Mouse (Mus musculus) midbrain, embryonic 16.5 days (tissue): Measurements from ENCODE around the gene Zfp575. TPM values are rescaled to one million over a fixed set of nuclear protein-coding genes. Genes with fewer than 3 reads are reported as not detected.

ENCODE experiments used
- ATAC-seq: fragments of 200-750 bp; cut with Nextera tagmentation; 2 replicates; pipeline ENCODE4 v1.8.0; 2017; ENCODE audit warnings: moderate TSS enrichment
- H3K27ac ChIP-seq: fragments of 300-500 bp; sonication (generic); 2 replicates; pipeline ENCODE4 v1.5.1; 2014; ENCODE audit warnings: mild to moderate bottlenecking, low read length, mixed read lengths
- H3K27me3 ChIP-seq: fragments of 300-500 bp; sonication (generic); 2 replicates; pipeline ENCODE4 v1.6.1; 2014; ENCODE audit warnings: low read depth, low read length, mixed read lengths; ENCODE audit not compliant: control insufficient read depth, insufficient read depth
- H3K36me3 ChIP-seq: fragments of 300-500 bp; sonication (generic); 2 replicates; pipeline ENCODE4 v1.6.1; 2014; ENCODE audit warnings: mild to moderate bottlenecking, low read length, moderate library complexity, mixed read lengths; ENCODE audit not compliant: control insufficient read depth, insufficient read depth
- H3K4me1 ChIP-seq: fragments of 300-500 bp; sonication (generic); 2 replicates; pipeline ENCODE4 v1.6.1; 2014; ENCODE audit warnings: mild to moderate bottlenecking, low read length, mixed read lengths; ENCODE audit not compliant: control insufficient read depth, insufficient read depth
- H3K4me2 ChIP-seq: fragments of 300-500 bp; sonication (generic); 2 replicates; pipeline ENCODE4 v1.6.1; 2014; ENCODE audit warnings: mild to moderate bottlenecking, low read length, mixed read lengths
- H3K4me3 ChIP-seq: fragments of 300-500 bp; sonication (generic); 2 replicates; pipeline ENCODE4 v1.5.1; 2014; ENCODE audit warnings: low read depth, mild to moderate bottlenecking, low read length, moderate library complexity, mixed read lengths
- H3K9ac ChIP-seq: fragments of 300-500 bp; sonication (generic); 2 replicates; pipeline ENCODE4 v1.6.1; 2014; ENCODE audit warnings: low read depth, low read length, mixed read lengths
- H3K9me3 ChIP-seq: fragments of 300-500 bp; sonication (generic); replicated peaks from 2 replicates; pipeline ENCODE4 v1.6.1; 2014; ENCODE audit warnings: mild to moderate bottlenecking, low read length, mixed read lengths; ENCODE audit not compliant: control insufficient read depth, poor library complexity, severe bottlenecking
- WGBS: fragments of 180-500 bp; shearing (Covaris S2); extraction: QIAGEN DNeasy Blood & Tissue Kit; methylation state at CpG from one replicate; pipeline ENCODE4 v1.1.7; 2014; 5-methylcytosine and 5-hydroxymethylcytosine counted together
- polyA plus RNA-seq: library from polyadenylated mRNA; unstranded; fragments of >200 nt; fragmentation: Nextera tagmentation; extraction: Ambion mirVana; gene quantifications from 2 replicates; pipeline ENCODE4 v1.2.1, GENCODE M21; 2015

The Zfp575 gene
- polyA plus RNA-seq, 1 experiment from 2014 or later = 20.9 TPM

DNA sequence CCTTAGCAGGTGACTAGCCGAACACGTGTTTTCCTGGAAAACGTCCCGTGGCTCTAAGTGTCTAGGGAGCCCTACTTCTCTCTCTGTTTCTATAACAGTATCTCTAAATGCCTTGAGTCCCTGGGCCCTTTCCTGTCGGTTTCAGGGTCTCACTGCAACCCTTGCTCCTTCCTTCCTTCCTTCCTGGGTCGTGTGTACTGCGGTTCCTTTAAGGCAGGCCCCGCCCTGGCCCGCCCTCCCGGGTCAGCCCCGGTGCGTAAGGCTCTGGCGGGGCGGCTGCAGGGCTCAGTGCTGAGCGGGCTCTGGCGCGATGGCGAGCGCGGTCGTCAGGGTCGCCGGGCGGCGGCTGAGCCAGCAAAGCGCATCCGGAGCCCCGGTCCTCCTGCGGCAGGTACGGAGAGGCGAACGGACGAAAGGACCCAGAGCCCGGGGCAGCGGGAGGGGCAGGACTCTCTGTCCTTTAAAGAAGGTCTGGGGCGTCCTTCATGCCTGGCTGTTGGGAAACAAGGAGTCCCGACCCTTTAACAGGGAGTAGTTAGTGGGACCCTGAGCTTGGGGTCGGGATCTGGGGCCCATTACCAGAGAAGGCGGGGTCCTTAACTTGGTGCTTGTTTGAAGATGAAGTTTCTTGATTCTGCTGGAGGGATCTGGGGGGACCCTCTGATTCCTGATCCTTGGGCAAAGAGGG, 6.3 kb upstream of the Zfp575 start:
- ATAC-seq = peak; percentile 86
- H3K4me2 ChIP-seq = peak overlapping the region; percentile 78
- WGBS = 2% methylated on average over 38 of the region's 39 CpGs
- peak overlapping the region; percentile 72 for H3K4me3 ChIP-seq
- H3K27me3 ChIP-seq = peaks cover 5% of the 10 kb centered on the region; the same call in 1 of the 2 replicates
- H3K27ac ChIP-seq = no peak overlapping the region
- peaks cover 19% of the 10 kb centered on the region for H3K4me1 ChIP-seq
- no peaks in the 10 kb centered on the region for H3K9me3 ChIP-seq
- H3K9ac ChIP-seq = peak overlapping the region; percentile 86
- H3K36me3 ChIP-seq = no peaks in the 10 kb centered on the region

DNA sequence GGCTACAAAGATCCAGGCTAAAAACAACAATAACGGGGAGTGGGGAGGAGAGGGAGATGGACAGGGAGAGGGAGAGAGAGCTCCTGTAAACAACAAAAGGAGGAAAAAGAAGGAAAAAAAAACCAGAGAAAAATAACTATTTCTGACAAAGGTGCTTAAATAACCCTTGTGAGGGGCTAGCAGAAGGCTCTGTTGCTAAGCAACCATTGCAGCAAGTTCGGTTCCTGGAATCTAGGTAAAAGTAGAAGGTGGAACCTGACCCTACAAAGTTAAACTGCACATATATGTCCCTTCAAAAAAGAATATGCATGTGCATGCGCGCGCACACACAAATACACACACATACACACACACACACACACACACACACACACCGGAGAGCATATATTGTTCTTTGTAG, 5.3 kb upstream of the Zfp575 start:
- Histone ChIP-seq H3K27ac (peak overlapping the region; percentile 54; the same call in 1 of the 2 replicates), H3K4me3 (no peak overlapping the region), H3K9me3 (no peaks in the 10 kb centered on the region), H3K27me3 (peaks cover 5% of the 10 kb centered on the region; the same call in 1 of the 2 replicates), H3K4me1 (peaks cover 20% of the 10 kb centered on the region), H3K36me3 (no peaks in the 10 kb centered on the region), H3K9ac (no peak overlapping the region), H3K4me2 (peak overlapping the region; percentile 11)
- WGBS = 74% methylated on average over 6 of the region's 6 CpGs
- ATAC-seq = no peak

GRCm38 (mm10) chr7:24592163-24592562, 4.7 kb upstream of the Zfp575 start:
- 0 out of 2 replicates have a peak overlapping the region, but pooled peaks have one; percentile 13 for H3K4me2 ChIP-seq
- no peak for ATAC-seq
- H3K36me3 ChIP-seq = no peaks in the 10 kb centered on the region
- peaks cover 5% of the 10 kb centered on the region; the same call in 1 of the 2 replicates for H3K27me3 ChIP-seq
- H3K4me1 ChIP-seq = peaks cover 22% of the 10 kb centered on the region
- no peak overlapping the region for H3K4me3 ChIP-seq
- H3K9me3 ChIP-seq = no peaks in the 10 kb centered on the region
- WGBS = 57% methylated on average over 4 of the region's 4 CpGs
- H3K27ac ChIP-seq = peak overlapping the region; percentile 54; the same call in 1 of the 2 replicates
- H3K9ac ChIP-seq = no peak overlapping the region

DNA sequence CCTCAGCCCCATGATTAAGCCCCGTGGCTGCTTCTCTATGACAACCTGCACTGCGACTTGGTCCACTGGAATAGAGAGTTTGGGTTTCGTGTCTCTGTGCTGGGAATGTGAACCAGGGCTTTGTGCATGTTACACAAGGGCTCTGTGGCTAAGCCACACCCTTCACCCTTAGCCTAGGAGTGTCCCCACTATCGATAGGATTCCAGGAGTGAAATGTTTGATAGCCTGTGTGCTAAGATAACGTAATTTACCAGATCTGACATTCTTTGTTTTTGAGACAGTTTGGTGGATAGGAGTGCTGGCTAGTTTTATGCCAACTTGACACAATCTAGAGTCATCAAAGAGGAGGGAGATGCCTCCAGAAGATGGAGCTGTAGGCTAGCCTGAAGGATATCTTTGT, 4.3 kb upstream of the Zfp575 start:
- no peaks in the 10 kb centered on the region for H3K36me3 ChIP-seq
- H3K4me2 ChIP-seq = no peak overlapping the region
- no peak overlapping the region for H3K27ac ChIP-seq
- H3K4me3 ChIP-seq = no peak overlapping the region
- 74% methylated on average over 5 of the region's 5 CpGs for WGBS
- no peak for ATAC-seq
- no peaks in the 10 kb centered on the region for H3K9me3 ChIP-seq
- H3K27me3 ChIP-seq = peaks cover 5% of the 10 kb centered on the region; the same call in 1 of the 2 replicates
- H3K4me1 ChIP-seq = peaks cover 24% of the 10 kb centered on the region
- H3K9ac ChIP-seq = no peak overlapping the region

DNA sequence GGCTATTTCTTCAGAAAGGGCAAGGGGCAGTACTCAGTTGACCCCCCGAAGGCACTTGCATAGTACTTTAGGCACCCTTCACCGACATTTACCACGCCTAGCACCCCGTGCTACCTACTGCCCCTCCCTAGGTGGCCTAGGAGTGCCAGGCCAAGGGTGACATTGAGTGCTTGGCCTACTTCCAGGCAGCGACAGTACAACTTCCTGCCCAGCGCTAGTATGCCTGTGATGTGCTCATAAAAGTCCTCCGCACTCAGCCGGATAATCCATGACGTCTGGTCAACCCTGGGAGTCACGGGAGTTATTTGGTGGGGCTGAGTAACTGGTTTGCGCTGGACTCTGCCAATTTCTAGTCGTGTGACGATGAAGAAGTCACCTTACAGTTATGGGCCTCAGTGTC, 895 bp upstream of the Zfp575 start:
- H3K27ac ChIP-seq = no peak overlapping the region
- H3K27me3 ChIP-seq = peaks cover 11% of the 10 kb centered on the region
- H3K9ac ChIP-seq = no peak overlapping the region
- 89% methylated on average over 13 of the region's 13 CpGs for WGBS
- no peaks in the 10 kb centered on the region for H3K36me3 ChIP-seq
- ATAC-seq = no peak
- H3K4me2 ChIP-seq = no peak overlapping the region
- 0 out of 2 replicates have a peak, but pooled peaks cover 3% of the 10 kb centered on the region for H3K9me3 ChIP-seq
- H3K4me3 ChIP-seq = no peak overlapping the region
- peaks cover 17% of the 10 kb centered on the region for H3K4me1 ChIP-seq

DNA sequence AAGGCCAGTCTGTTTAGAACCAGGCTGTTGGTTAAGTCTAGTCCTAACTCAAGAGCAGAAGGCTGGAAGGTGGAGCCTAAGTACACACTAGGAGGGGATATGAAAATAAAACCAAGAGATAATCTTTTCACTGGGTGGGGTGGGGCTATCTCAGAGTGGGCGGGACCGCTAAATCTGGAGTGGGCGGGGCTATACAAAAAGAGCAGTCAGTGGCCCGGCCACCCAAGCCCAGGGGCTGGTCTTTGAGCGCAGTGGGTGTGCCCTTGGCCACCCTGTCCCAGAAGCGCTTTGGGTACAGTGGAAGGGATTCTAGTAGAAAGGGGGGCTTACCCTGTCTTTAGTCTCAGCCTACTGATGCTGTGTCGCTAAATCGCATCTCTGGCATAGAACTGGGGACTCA, 613 bp downstream of the Zfp575 start:
- H3K27me3 ChIP-seq = peaks cover 11% of the 10 kb centered on the region
- peak overlapping the region; percentile 61 for H3K4me3 ChIP-seq
- peak; percentile 68 for ATAC-seq
- peak overlapping the region; percentile 83 for H3K9ac ChIP-seq
- 11% methylated on average over 8 of the region's 8 CpGs for WGBS
- no peaks in the 10 kb centered on the region for H3K36me3 ChIP-seq
- H3K27ac ChIP-seq = peak overlapping the region; percentile 78; the same call in 1 of the 2 replicates
- H3K9me3 ChIP-seq = 0 out of 2 replicates have a peak, but pooled peaks cover 3% of the 10 kb centered on the region
- peaks cover 10% of the 10 kb centered on the region for H3K4me1 ChIP-seq
- H3K4me2 ChIP-seq = peak overlapping the region; percentile 61

DNA sequence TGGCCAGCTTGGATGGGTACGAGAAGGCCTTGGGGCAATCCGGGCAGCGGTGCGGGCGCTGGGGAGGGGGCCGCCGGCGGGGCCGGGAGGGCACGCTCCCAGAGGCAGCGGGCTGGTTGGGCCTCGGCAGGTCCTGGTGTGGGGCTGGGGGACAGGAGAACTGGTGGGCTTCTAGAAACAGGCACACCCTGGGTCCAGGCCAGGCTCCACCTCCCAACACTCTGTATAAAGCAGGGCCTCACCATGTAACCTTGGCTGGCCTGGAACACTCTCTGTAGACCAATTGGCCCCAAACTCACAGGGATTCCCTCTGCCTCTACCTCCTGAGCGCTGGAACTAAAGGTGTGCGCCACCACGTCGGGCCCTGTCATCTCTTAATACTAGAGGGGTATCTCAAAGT, 1.4 kb downstream of the Zfp575 start:
- WGBS = 37% methylated on average over 15 of the region's 16 CpGs
- 0 out of 2 replicates have a peak, but pooled peaks have one; percentile 7 for ATAC-seq
- H3K4me3 ChIP-seq = no peak overlapping the region
- H3K4me2 ChIP-seq = peak overlapping the region; percentile 8
- 0 out of 2 replicates have a peak, but pooled peaks cover 3% of the 10 kb centered on the region for H3K9me3 ChIP-seq
- H3K4me1 ChIP-seq = peaks cover 10% of the 10 kb centered on the region
- H3K36me3 ChIP-seq = no peaks in the 10 kb centered on the region
- H3K27me3 ChIP-seq = peaks cover 11% of the 10 kb centered on the region
- 0 out of 2 replicates have a peak overlapping the region, but pooled peaks have one; percentile 38 for H3K9ac ChIP-seq
- no peak overlapping the region for H3K27ac ChIP-seq

DNA sequence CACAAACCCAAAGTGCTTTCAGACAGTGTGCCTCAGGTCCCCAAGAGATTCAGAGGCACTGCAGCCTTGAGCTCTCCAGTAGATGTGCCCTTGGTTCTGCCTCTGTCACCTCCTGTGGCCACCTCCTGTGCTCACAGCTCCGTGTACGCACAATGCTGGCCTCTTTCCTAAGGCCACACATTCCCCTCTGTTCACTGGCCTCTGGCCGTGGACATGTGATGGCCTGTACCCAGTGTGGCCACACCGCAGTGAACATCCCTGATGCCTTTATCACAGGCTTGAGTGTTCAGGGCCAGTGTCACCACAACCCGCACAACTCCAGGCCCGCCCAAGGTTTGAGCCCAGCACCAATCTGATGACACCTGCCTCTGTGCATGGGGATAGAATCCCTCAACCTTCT, 2.6 kb downstream of the Zfp575 start:
- H3K9me3 ChIP-seq = 0 out of 2 replicates have a peak, but pooled peaks cover 3% of the 10 kb centered on the region
- ATAC-seq = no peak
- H3K4me3 ChIP-seq = no peak overlapping the region
- H3K4me1 ChIP-seq = peaks cover 10% of the 10 kb centered on the region
- H3K9ac ChIP-seq = no peak overlapping the region
- WGBS = 88% methylated on average over 6 of the region's 6 CpGs
- H3K27me3 ChIP-seq = peaks cover 11% of the 10 kb centered on the region
- no peak overlapping the region for H3K4me2 ChIP-seq
- no peaks in the 10 kb centered on the region for H3K36me3 ChIP-seq
- no peak overlapping the region for H3K27ac ChIP-seq

GRCm38 (mm10) chr7:24577811-24578210, 9.6 kb downstream of the Zfp575 start:
- H3K9me3 ChIP-seq = no peaks in the 10 kb centered on the region
- no peaks in the 10 kb centered on the region for H3K27me3 ChIP-seq
- WGBS = 89% methylated on average over 10 of the region's 10 CpGs
- no peaks in the 10 kb centered on the region for H3K4me1 ChIP-seq
- no peaks in the 10 kb centered on the region for H3K36me3 ChIP-seq
- H3K27ac ChIP-seq = no peak overlapping the region
- ATAC-seq = no peak
- no peak overlapping the region for H3K9ac ChIP-seq
- no peak overlapping the region for H3K4me2 ChIP-seq
- no peak overlapping the region for H3K4me3 ChIP-seq
